Mouse (Mus musculus): ENCODE data around the gene Pdgfc.

DNA sequence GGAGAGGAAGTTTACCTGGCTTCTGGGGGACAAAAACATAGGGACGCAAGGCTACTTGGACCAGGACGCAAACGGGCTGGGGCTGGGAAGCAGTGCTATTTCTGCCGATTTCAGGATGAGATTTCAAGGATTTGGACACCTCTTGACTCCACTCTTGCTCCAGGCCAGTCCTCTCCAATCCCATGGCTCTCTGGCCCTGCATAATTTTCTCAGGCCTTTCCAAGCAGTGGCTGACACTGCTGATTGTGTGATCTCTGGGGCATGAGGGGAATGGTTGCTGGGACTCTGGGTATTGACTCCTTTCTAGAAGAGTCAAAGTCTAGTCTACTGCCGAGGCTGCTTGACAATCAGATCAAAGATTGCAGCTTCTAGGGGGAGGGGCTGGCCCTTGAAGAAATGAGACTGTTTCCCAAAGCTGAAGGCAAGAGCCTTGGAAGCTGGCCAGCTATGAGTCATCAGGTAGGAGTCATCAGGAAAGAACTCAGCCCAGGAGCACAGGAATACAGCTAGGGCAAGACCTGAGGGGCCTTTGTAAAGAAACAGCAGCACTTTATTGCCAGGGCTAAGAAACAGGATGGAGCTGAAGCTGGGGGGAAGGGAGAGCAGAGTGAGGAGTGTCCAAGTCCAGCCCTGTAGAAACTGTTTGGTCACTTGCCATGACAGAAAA is 18.7 kb upstream of the Pdgfc start:
- TF ChIP-seq GATA1 (IDR thresholded peaks at IDR 0.05; ENCODE audit: low read length) (no peak), TAL1 (IDR thresholded peaks at IDR 0.05; ENCODE audit: low read length) (no peak)

Data from erythroblast, embryonic 14.5 days (primary cell).